Mouse (Mus musculus): ENCODE measurements at regions not wholly inside any gene's neighbourhood (a gene's known extent, or its start where the extent isn't known, plus 50 kb on each side); places are given as distances from the start of the nearest gene placed in this dataset.

- DNase-seq (ENCODE audit: low spot score), result no peak
Observed at GRCm38 (mm10) chr5:126148908-126149307, 617.3 kb downstream of the Tmem132b start.

DNA sequence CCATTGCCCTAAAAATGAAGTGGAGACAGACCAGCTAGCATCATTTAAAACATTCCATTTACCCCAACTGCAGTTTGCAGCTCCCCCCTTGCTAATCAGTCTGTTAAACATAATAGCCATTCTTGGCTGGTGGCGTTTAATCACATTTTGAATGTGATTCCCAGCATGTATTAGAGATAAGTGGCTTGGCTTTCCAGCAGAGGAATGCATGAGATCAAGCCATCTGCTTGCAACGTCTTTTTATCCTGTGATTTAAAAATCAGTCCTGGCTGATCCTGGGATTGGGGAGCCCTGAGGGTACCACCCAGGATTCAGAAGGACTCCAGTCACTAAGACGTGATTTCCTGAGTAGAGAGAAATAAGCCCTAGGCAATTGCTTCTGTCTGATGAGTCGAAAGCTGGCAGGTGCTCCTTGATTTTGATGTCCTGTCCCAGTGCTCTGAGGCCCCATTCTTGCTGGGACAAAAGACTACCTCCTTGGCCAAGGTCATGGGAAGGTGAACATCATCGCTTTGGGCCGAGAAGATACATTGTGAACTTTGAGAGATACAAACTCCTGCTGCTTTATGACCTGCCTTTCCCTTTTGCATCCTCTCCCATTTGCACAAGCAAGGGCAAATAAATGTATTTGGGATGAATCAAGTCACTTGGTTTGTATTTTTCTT lies 623.8 kb downstream of the Tmem132b start:
- no peak for DNase-seq (ENCODE audit: low spot score)

DNA sequence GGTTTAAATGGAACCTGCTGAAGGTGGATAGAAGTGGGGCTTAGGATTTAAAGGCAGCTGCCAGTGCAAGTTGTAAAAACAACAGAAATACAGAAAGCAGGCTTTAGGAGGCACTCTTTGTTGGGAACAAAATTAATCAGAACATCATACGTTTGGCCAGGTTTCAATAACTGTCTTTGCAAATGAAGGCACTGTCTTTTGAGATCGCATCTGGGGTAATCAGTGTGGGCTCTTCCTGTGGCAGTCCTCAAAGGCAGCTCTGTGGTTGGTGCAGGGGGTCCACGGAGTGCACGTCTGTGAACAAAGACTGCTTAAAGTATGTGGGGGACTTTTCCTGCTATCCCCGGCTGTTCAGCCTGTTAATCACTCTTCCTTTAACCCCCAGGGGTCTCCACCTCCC lies 654.5 kb downstream of the Tmem132b start:
- no peak for DNase-seq (ENCODE audit: low spot score)

- no peak for DNase-seq (ENCODE audit: low spot score)
Observed at GRCm38 (mm10) chr5:126199876-126200275, 668.3 kb downstream of the Tmem132b start.

GRCm38 (mm10) chr5:126201535-126201934 lies 670.0 kb downstream of the Tmem132b start:
- DNase-seq (ENCODE audit: low spot score), result no peak

DNA sequence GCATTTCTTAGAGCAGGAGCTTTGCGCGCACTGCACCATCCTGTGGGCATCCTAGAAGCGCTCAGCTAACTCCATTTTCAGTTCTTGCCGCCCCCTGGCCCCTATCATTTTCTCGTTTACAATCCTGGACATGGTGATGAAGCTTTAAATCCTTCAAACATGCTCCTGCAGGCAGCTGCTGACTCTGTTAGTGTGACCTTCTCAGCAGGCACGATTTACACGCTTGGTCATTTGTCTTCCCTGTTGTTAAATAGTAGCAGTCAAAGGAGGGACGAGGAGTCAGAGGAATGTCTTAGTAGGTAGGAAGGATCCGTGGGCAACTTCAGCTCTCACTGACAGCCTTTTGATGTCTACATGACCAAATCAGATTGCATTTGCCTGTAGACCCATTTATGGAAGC lies 670.4 kb downstream of the Tmem132b start:
- no peak for DNase-seq (ENCODE audit: low spot score)

DNA sequence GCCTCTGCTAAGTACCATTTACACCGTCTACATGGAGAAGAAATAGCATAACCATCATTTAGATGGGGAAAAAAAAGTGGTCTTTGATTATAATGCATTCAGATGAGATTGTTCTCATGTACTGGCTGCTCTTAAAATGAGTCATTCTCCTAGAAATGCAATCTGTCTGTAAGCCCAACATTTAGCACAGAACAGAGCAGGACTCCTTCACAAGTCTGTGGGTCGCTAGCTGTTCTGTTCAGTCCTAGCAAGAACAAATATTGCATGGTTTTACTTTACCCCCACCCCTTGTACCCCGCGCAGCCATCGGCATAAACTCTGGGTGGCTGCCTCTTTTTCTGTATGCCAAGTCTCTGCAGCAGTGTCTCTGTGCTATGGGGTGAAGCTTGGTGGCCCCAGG lies 685.4 kb downstream of the Tmem132b start:
- DNase-seq (ENCODE audit: low spot score), result no peak

GRCm38 (mm10) chr5:126217746-126218145 lies 686.2 kb downstream of the Tmem132b start:
- no peak for DNase-seq (ENCODE audit: low spot score)

- DNase-seq (ENCODE audit: low spot score), result no peak
Observed at GRCm38 (mm10) chr5:126223696-126224095, 692.1 kb downstream of the Tmem132b start.

DNA sequence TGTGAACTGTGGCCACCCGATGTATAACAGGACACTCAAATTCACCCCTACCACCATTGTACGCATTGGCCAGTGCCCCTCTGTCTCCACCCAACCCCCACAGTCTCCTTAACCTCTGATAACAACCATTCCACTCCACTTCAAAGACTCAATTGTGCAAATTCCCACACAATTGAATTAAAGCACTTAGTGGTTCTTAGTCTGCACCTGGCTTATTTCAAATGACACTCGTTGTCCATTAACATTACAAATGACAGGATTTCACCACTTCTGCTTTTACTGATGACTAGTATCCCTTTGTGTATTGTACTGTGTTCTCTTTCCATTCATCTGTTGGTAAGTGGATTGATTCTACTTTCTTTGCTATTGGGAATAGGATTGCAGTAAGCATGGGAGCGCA lies 699.2 kb downstream of the Tmem132b start:
- DNase-seq (ENCODE audit: low spot score), result no peak

GRCm38 (mm10) chr5:126238071-126238470 lies 706.5 kb downstream of the Tmem132b start:
- no peak for DNase-seq (ENCODE audit: low spot score)

DNA sequence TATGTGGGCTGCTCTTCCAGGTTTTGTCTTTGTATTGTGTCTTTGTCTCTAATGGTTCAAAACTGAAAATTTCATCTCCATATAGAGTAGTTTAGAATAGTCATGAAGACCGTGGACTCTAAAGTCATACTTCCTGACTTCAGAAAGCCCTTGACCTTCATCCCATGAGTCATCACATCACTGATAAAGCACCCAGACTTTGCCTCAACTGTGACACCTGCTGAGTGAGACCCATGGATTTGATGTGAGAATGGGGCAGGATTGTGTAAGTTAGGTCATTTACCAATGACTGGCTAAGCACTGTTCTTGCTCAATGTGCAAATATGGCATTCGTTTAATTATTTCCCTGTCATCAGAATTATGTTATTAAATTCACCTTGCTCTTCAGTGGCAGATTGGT lies 714.2 kb downstream of the Tmem132b start:
- DNase-seq (ENCODE audit: low spot score), result no peak

DNA sequence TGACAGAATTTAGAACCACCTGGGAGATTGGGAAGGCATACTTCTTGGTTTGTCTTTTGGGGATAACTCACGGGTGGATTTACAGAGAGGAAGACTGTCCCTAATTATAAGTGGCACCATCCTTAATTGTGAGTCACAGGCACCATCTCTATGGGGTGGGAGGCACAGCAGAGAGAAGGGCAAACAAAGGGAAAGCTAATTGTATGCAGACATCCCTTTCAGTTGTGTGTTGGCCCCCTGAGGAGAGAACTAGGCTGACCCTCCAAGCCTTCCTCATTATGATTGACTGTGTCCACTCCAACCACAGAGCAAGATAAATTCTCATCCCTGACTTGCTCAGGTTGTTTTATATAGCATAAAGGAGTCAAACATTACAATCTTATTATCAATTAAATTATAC lies 718.8 kb downstream of the Tmem132b start:
- no peak for DNase-seq (ENCODE audit: low spot score)

DNA sequence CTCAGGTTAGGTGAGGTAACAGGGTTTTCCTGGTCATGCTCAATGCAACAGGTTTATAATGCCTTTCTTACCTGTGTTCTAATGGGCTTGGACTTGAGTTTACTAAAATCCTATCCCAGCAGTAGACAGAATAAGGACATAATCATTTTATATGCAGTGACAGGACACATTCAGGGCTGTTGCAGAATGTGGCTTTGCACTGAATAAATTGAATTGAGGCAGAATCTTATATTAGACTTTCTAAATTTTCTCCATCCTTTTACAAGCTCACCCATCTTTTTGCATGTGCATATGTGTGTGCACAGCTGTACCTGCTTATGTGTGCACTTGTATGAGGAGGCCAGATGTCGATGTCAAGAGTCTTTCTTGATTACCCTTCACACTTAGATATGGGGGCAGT lies 723.1 kb downstream of the Tmem132b start:
- no peak for DNase-seq (ENCODE audit: low spot score)

- no peak for DNase-seq (ENCODE audit: low spot score)
Observed at GRCm38 (mm10) chr5:126257860-126258259, 726.3 kb downstream of the Tmem132b start.

GRCm38 (mm10) chr5:126266471-126266870 lies 734.9 kb downstream of the Tmem132b start:
- no peak for DNase-seq (ENCODE audit: low spot score)

- DNase-seq (ENCODE audit: low spot score), result no peak
Observed at GRCm38 (mm10) chr5:126266929-126267609, 735.5 kb downstream of the Tmem132b start.

- no peak for DNase-seq (ENCODE audit: low spot score)
Observed at GRCm38 (mm10) chr5:126268592-126268991, 737.0 kb downstream of the Tmem132b start.

DNA sequence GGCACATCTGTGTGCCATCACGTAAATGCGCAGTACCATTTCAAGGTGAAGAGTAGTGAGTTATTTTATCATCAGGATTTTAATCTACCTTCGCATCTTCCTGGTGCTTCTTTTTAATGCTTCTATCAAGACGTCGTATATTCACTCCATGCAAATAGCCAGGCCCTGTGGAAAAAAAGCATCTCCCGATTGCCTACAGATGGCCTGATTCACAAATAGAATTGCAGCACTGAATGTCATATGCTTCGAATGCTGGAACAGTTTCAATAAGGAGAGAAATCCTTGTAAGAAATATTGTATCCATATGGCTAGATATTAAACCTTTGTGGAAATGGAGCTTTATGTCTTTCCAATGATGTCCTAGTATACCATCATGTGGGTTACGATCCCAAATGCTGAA lies 742.7 kb downstream of the Tmem132b start:
- no peak for DNase-seq (ENCODE audit: low spot score)

GRCm38 (mm10) chr5:126281057-126281728 lies 749.6 kb downstream of the Tmem132b start:
- DNase-seq (ENCODE audit: low spot score), result no peak

DNA sequence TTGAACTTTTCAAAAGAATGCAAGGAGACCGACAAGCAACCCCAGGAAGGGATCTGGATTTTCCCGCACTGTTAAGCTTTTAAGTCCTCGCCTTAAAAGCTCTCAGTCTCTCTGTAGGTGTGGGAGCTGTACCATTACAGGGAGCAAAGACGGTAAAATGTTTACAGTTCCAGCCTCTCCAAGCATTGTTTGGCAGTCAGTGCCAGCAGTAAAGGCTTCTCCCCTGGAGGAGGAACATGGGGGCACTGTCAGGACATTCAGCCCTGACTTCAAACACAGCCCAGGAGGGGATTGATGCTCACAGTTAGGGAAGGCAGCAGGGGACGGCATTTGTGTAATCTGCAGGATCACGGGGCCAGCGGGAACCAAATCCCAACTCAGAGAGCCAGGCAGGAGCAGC lies 750.2 kb downstream of the Tmem132b start:
- no peak for DNase-seq (ENCODE audit: low spot score)

DNA sequence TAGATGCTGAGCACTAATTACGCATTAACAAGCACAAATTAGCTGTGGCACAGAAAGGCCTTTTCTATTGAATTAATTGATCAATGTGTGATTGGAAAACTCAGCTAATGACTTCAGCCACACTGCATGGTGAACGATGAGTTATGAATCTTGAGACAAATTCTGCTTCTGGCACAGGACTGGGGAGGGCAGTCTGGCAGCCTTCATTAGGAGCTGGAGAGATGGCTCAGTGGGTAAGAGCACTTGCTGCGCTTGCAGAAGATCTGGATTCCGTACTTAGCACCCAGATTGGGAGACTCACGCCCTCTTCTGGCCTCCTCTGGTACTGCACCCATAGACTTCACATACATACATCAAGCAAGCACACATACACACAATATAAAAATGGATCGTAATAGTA lies 793.3 kb downstream of the Tmem132b start:
- DNase-seq (ENCODE audit: low spot score), result no peak

- no peak for DNase-seq (ENCODE audit: low spot score)
Observed at GRCm38 (mm10) chr5:126328276-126328675, 796.7 kb downstream of the Tmem132b start.
